Mouse (Mus musculus) ES-Bruce4 (cell line): Measurements from ENCODE around the gene Trmt112. TPM values are rescaled to one million over a fixed set of nuclear protein-coding genes. Genes with fewer than 3 reads are reported as not detected.
"Not testable (repeated sequence)": the region's sequence is repeated elsewhere in the genome, so short reads cannot be mapped to it uniquely, and the experiment has no call there.

Source experiments
- H3K27ac ChIP-seq: 2 replicates; pipeline ENCODE4 v1.5.1; 2012; ENCODE audit warnings: low read length, inconsistent platforms; ENCODE audit not compliant: insufficient read depth
- H3K27me3 ChIP-seq: 2 replicates; pipeline ENCODE4 v1.6.1; 2012; ENCODE audit warnings: mild to moderate bottlenecking, low read length, inconsistent platforms; ENCODE audit not compliant: control insufficient read depth, poor library complexity, insufficient read depth, severe bottlenecking
- H3K36me3 ChIP-seq: 2 replicates; pipeline ENCODE4 v1.6.1; 2012; ENCODE audit warnings: inconsistent platforms, mild to moderate bottlenecking, low read length, moderate library complexity; ENCODE audit not compliant: control insufficient read depth, poor library complexity, insufficient read depth, severe bottlenecking
- H3K4me1 ChIP-seq: one replicate; pipeline ENCODE4 v1.8.1; 2011; ENCODE audit warnings: low read length; ENCODE audit not compliant: control insufficient read depth, insufficient read depth
- H3K4me3 ChIP-seq: 2 replicates; pipeline ENCODE4 v1.5.1; 2011; ENCODE audit warnings: low read depth, mild to moderate bottlenecking, low read length
- H3K9ac ChIP-seq: 2 replicates; pipeline ENCODE4 v1.6.1; 2012; ENCODE audit warnings: low read depth, mild to moderate bottlenecking, inconsistent platforms; ENCODE audit not compliant: poor library complexity, severe bottlenecking
- H3K9me3 ChIP-seq: replicated peaks from 2 replicates; pipeline ENCODE4 v1.6.1; 2012; ENCODE audit warnings: mild to moderate bottlenecking, low read length, inconsistent platforms; ENCODE audit not compliant: control insufficient read depth, poor library complexity, insufficient read depth, severe bottlenecking
- CTCF ChIP-seq: IDR thresholded peaks from one replicate; pipeline ENCODE4 v1.8.1; 2011; ENCODE audit warnings: low read depth, low read length
- EP300 ChIP-seq: IDR thresholded peaks from 2 replicates; pipeline ENCODE4 v1.6.1; 2011; ENCODE audit warnings: low read depth, low read length; ENCODE audit not compliant: insufficient read depth
- POLR2A ChIP-seq: IDR thresholded peaks from one replicate; pipeline ENCODE4 v1.8.1; 2011; ENCODE audit warnings: low read length; ENCODE audit not compliant: insufficient read depth
- polyA plus RNA-seq: library from polyadenylated mRNA; stranded (reverse); fragments of >200 nt; gene quantifications from 2 replicates; pipeline ENCODE4 v1.2.4, GENCODE M21; 2011; ENCODE audit warnings: low read depth; ENCODE audit not compliant: missing spikeins, insufficient read depth, insufficient read length

Gene Trmt112
- polyA plus RNA-seq, 1 experiment: 112 TPM

DNA sequence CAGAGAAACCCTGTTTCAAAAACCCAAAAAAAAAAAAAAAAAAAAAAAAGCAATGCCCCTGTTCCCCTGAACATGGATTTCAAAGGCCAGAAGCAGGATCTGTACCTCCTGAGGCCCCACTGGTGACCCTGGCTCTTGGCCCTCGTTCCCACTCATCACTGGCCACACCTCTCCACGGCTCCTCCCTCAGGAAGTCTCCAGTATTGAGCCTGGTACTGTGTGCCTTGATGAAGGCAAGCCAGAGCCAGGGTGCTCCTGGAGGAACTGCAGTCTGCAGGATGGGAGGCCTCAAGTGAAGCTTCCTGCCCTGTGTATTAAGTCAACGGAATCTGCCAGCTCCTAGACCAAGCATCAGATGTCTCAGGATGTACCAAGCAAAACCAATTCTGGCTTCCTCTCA is 3.3 kb upstream of the Trmt112 start:
- no peak overlapping the region for H3K27ac ChIP-seq

DNA sequence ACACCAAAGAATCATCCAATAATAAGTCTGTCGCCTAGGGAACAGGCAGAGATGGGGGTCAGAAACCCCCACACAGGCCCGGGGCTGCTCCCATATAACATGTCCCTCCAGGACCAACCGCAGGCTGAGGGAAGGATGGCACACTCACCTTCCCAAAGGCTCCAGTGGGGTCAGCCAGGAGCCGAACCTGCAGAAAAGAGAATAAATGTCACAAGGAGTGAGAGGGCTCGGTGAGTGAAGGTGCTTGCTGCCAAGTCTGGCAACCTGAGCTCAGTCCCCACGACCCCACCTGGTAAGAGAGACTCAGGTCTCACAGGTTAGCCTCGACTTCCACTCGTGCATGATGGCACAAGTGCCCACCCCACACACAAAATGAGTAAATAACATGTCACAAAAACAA is 2.4 kb upstream of the Trmt112 start:
- Histone ChIP-seq H3K9ac (no peak overlapping the region), H3K4me3 (no peak overlapping the region), H3K4me1 (no peaks in the 10 kb centered on the region), H3K27ac (no peak overlapping the region), H3K36me3 (peaks cover 10% of the 10 kb centered on the region; the same call in 1 of the 2 replicates), H3K9me3 (no peaks in the 10 kb centered on the region), H3K27me3 (no peaks in the 10 kb centered on the region)
- no peak for TF ChIP-seq EP300
- no peak for TF ChIP-seq POLR2A
- TF ChIP-seq CTCF: no peak

More for the DNA sequence above, 3.3 kb upstream of the Trmt112 start:
- Histone ChIP-seq H3K9me3 (no peaks in the 10 kb centered on the region), H3K36me3 (peaks cover 7% of the 10 kb centered on the region; the same call in 1 of the 2 replicates), H3K27me3 (no peaks in the 10 kb centered on the region), H3K4me3 (no peak overlapping the region), H3K9ac (no peak overlapping the region), H3K4me1 (no peaks in the 10 kb centered on the region)
- TF ChIP-seq CTCF: no peak
- TF ChIP-seq EP300: no peak
- TF ChIP-seq POLR2A: no peak

DNA sequence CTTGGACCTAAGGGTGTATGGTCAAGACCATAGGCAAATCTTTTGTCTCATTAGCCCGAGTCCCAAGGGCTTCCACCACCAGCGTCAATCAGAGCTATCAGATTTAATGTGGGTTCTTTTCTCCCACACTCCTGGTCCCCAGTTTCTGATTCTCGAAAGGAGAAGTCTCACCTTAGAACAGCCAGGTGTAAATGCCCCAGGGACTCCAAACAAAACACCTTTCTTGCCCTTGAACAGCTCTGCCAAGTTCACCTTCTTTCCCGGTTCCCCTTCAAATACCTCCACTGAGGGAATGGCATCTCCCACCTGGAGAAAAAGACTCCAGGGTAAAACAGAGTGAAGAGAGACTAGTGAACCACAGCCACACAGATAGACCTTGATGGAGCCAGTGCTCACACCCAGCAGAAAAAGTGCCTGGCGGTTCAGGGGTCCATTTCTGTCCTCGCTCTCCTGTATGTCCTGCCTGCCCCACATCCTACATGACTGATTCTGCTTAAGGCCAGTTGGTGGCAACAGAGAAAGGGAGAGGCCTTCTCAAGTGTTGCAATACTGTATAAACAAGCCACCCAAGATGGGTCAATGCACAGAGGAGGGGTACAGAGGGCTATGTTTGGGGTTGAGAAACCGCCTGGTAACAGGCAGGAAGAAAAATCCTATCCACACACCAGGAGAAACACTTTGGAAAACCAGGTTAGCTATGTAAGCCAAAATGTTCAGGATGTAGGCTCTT is 1.5 kb upstream of the Trmt112 start:
- Histone ChIP-seq H3K9me3 (no peaks in the 10 kb centered on the region), H3K4me3 (no peak overlapping the region), H3K36me3 (peaks cover 14% of the 10 kb centered on the region; the same call in 1 of the 2 replicates), H3K27ac (no peak overlapping the region), H3K4me1 (no peaks in the 10 kb centered on the region), H3K9ac (no peak overlapping the region), H3K27me3 (no peaks in the 10 kb centered on the region)
- TF ChIP-seq CTCF: no peak
- no peak for TF ChIP-seq POLR2A
- TF ChIP-seq EP300: no peak

DNA sequence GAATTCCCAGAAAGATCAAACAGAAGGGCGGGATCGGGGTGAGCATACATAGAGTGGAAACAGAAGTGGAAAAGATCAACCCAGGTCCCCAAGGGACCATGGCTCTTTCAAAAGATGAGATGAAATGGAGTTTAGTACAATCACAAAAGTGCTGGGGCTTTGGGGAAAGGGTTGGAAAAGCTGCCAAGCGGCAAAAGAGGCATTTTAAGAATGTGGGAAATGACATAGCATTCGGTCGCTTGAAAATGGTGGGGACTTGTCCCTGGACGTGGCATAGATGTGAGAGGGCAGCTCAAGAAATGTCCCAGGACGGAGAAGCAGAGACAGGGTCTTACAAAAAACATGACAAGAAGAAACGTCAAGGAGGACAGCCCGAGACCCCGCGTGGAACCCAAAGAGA is 477 bp upstream of the Trmt112 start:
- H3K27ac ChIP-seq: peak overlapping the region; percentile 74; the same call in 1 of the 2 replicates
- H3K9ac ChIP-seq: peak overlapping the region; percentile 26
- no peaks in the 10 kb centered on the region for H3K27me3 ChIP-seq
- TF ChIP-seq EP300 (no peak), CTCF (no peak), POLR2A (no peak)
- no peaks in the 10 kb centered on the region for H3K4me1 ChIP-seq
- H3K4me3 ChIP-seq: peak overlapping the region; percentile 78
- peaks cover 15% of the 10 kb centered on the region; the same call in 1 of the 2 replicates for H3K36me3 ChIP-seq
- no peaks in the 10 kb centered on the region for H3K9me3 ChIP-seq

DNA sequence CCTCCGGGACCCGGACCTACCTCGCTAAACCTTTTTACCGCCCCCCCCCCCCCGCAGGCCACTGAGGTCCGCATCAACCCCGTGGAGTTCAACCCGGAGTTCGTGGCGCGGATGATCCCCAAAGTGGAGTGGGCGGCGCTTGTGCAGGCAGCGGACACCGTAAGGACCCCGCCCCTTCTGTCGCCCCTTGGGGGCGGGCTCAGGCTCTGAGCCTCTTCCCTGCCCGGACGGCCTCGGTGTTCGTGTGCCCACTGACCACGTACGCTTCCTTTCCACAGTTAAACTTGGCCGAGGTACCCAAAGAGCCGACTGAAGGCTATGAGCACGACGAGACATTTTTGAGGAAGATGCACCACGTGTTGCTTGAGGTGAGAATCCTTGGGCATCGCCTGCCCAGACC is 808 bp downstream of the Trmt112 start:
- H3K36me3 ChIP-seq: peaks cover 15% of the 10 kb centered on the region; the same call in 1 of the 2 replicates
- not testable (repeated sequence) for H3K9me3 ChIP-seq, H3K27me3 ChIP-seq, H3K4me1 ChIP-seq, H3K27ac ChIP-seq
- peak overlapping the region; percentile 26 for H3K9ac ChIP-seq
- H3K4me3 ChIP-seq: peak overlapping the region; percentile 78

DNA sequence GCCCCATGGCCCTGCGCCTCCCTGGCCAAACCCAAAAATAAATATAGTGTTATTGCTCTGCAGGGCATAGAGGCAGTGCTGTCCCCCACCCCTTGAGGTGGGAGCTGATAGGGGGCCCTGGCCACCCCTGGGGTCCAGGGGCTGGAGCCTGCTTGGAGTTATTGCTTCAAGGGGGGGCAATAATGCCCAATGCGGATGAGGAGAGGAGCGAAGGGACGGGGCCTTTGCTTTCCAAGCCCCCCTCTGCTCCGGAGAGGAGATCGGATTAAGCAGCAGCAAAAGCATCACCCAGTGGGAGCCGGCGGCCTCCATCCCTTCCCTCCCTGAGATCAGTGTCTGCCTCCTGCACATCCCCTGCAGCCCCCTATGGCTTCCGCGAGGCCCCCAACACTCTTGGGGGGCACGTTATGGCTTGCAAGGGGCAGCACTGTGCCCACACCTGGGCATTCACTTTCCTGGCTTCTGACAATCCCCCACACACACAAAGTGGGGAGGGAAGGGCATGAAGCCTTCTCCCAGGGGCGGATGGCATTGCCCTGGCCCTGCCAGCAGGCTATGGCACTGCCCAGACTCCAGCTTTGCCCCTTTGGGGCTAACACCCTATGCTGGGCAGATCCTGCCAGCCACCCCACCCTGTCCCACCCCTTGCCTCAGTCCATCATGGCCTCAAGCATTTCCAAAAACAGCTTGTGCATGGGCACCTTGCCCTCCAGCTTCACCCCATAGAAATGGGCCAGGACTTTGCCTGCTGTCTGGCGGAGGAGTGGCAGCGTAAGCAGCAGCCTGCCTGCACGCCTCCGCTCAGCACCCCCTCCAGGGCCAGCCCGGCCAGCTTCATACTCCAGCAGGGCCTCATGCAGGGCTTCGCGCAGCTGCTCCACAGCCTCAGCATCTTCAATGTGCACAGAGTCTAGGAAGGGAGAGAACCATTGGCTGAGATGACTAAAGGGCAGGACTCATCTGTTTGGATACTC is 1.9 kb downstream of the Trmt112 start:
- Histone ChIP-seq H3K4me1 (no peaks in the 10 kb centered on the region), H3K36me3 (peaks cover 13% of the 10 kb centered on the region; the same call in 1 of the 2 replicates), H3K27me3 (no peaks in the 10 kb centered on the region), H3K9me3 (no peaks in the 10 kb centered on the region), H3K4me3 (no peak overlapping the region), H3K27ac (no peak overlapping the region), H3K9ac (0 out of 2 replicates have a peak overlapping the region, but pooled peaks have one; percentile 28)
- TF ChIP-seq POLR2A (no peak), EP300 (no peak), CTCF (no peak)
